Mouse (Mus musculus): ENCODE data around the gene Entpd2. TPM values are rescaled to one million over a fixed set of nuclear protein-coding genes. Genes with fewer than 3 reads are reported as not detected.

Gene Entpd2
- total RNA-seq, 1 experiment = 0.76 TPM

GRCm38 (mm10) chr2:25396597-25396983 is 916 bp downstream of the Entpd2 start:
- TF ChIP-seq CHD2 (IDR thresholded peaks at IDR 0.05; ENCODE audit: low read depth, low read length) = no peak
- no peak for TF ChIP-seq MAFK (IDR thresholded peaks at IDR 0.05; ENCODE audit: insufficient read depth, low read depth, low read length)
- TF ChIP-seq ZNF384 (IDR thresholded peaks at IDR 0.05; ENCODE audit: low read depth, low read length) = no peak
- TF ChIP-seq HCFC1 (IDR thresholded peaks at IDR 0.05; ENCODE audit: borderline replicate concordance, insufficient read depth, low read length) = no peak
- TF ChIP-seq ZC3H11A (IDR thresholded peaks at IDR 0.05; ENCODE audit: borderline replicate concordance, low read depth, low read length) = no peak
- Histone ChIP-seq H3K4me3 (ENCODE audit: insufficient read depth in 1 of 2, low read depth in 1 of 2, low read length in 2 of 2, poor library complexity in 1 of 2, severe bottlenecking in 1 of 2) (peak overlapping the region; percentile 73 to 77; a peak in 2 of 4 replicates), H3K36me3 (ENCODE audit: control insufficient read depth, insufficient read depth, low read length, poor library complexity, severe bottlenecking) (no peaks in the 10 kb centered on the region), H3K9me3 (ENCODE audit: control insufficient read depth, insufficient read depth, low read depth, low read length) (no peaks in the 10 kb centered on the region), H3K9ac (ENCODE audit: insufficient read depth, low read depth, low read length, poor library complexity, severe bottlenecking) (no peak overlapping the region), H3K4me1 (ENCODE audit: control insufficient read depth in 2 of 2, insufficient read depth in 2 of 2, low read length in 2 of 2, poor library complexity in 1 of 2) (peaks cover 0 to 9% of the 10 kb centered on the region in 2 experiments; a peak in 1 of 4 replicates), H3K27ac (ENCODE audit: insufficient read depth, low read depth, low read length, poor library complexity, severe bottlenecking) (no peak overlapping the region)
- no peak for DNase-seq (ENCODE audit: low read depth, low spot score)
- in situ Hi-C loops (cut with MboI; ENCODE audit: low sequenced_read_pairs in 2 of 2, unreplicated experiment in 2 of 2) = no loop called here

- Histone ChIP-seq H3K4me3 (ENCODE audit: insufficient read depth in 1 of 2, low read depth in 1 of 2, low read length in 2 of 2, poor library complexity in 1 of 2, severe bottlenecking in 1 of 2) (no peak overlapping the region), H3K9ac (ENCODE audit: insufficient read depth, low read depth, low read length, poor library complexity, severe bottlenecking) (no peak overlapping the region), H3K4me1 (ENCODE audit: control insufficient read depth in 2 of 2, insufficient read depth in 2 of 2, low read length in 2 of 2, poor library complexity in 1 of 2) (peaks cover 0 to 9% of the 10 kb centered on the region in 2 experiments; a peak in 1 of 4 replicates), H3K9me3 (ENCODE audit: control insufficient read depth, insufficient read depth, low read depth, low read length) (no peaks in the 10 kb centered on the region), H3K36me3 (ENCODE audit: control insufficient read depth, insufficient read depth, low read length, poor library complexity, severe bottlenecking) (no peaks in the 10 kb centered on the region), H3K27ac (ENCODE audit: insufficient read depth, low read depth, low read length, poor library complexity, severe bottlenecking) (no peak overlapping the region)
- no peak for DNase-seq (ENCODE audit: low read depth, low spot score)
- in situ Hi-C loops (cut with MboI; ENCODE audit: low sequenced_read_pairs in 2 of 2, unreplicated experiment in 2 of 2) = no loop called here
- no peak for TF ChIP-seq MAFK (IDR thresholded peaks at IDR 0.05; ENCODE audit: insufficient read depth, low read depth, low read length)
- no peak for TF ChIP-seq ZNF384 (IDR thresholded peaks at IDR 0.05; ENCODE audit: low read depth, low read length)
Observed at GRCm38 (mm10) chr2:25397010-25397409, 1.3 kb downstream of the Entpd2 start.

- Histone ChIP-seq H3K27ac (ENCODE audit: insufficient read depth, low read depth, low read length, poor library complexity, severe bottlenecking) (no peak overlapping the region), H3K9me3 (ENCODE audit: control insufficient read depth, insufficient read depth, low read depth, low read length) (no peaks in the 10 kb centered on the region), H3K36me3 (ENCODE audit: control insufficient read depth, insufficient read depth, low read length, poor library complexity, severe bottlenecking) (no peaks in the 10 kb centered on the region), H3K9ac (ENCODE audit: insufficient read depth, low read depth, low read length, poor library complexity, severe bottlenecking) (no peak overlapping the region), H3K4me3 (ENCODE audit: insufficient read depth in 1 of 2, low read depth in 1 of 2, low read length in 2 of 2, poor library complexity in 1 of 2, severe bottlenecking in 1 of 2) (no peak overlapping the region), H3K4me1 (ENCODE audit: control insufficient read depth in 2 of 2, insufficient read depth in 2 of 2, low read length in 2 of 2, poor library complexity in 1 of 2) (peaks cover 0 to 9% of the 10 kb centered on the region in 2 experiments; a peak in 1 of 4 replicates)
- TF ChIP-seq ZC3H11A (IDR thresholded peaks at IDR 0.05; ENCODE audit: borderline replicate concordance, low read depth, low read length) = no peak
- TF ChIP-seq ZNF384 (IDR thresholded peaks at IDR 0.05; ENCODE audit: low read depth, low read length) = no peak
- no peak for TF ChIP-seq HCFC1 (IDR thresholded peaks at IDR 0.05; ENCODE audit: borderline replicate concordance, insufficient read depth, low read length)
- TF ChIP-seq MAFK (IDR thresholded peaks at IDR 0.05; ENCODE audit: insufficient read depth, low read depth, low read length) = no peak
- DNase-seq (ENCODE audit: low read depth, low spot score) = no peak
- in situ Hi-C loops (cut with MboI; ENCODE audit: low sequenced_read_pairs in 2 of 2, unreplicated experiment in 2 of 2) = no loop called here
Observed at GRCm38 (mm10) chr2:25398065-25398464, 2.4 kb downstream of the Entpd2 start.

- H3K36me3 ChIP-seq (ENCODE audit: control insufficient read depth, insufficient read depth, low read length, poor library complexity, severe bottlenecking) = no peaks in the 10 kb centered on the region
- peaks cover 0 to 9% of the 10 kb centered on the region in 2 experiments; a peak in 1 of 4 replicates for H3K4me1 ChIP-seq (ENCODE audit: control insufficient read depth in 2 of 2, insufficient read depth in 2 of 2, low read length in 2 of 2, poor library complexity in 1 of 2)
- H3K9ac ChIP-seq (ENCODE audit: insufficient read depth, low read depth, low read length, poor library complexity, severe bottlenecking) = no peak within 1 kb of the TSS
- no peak within 1 kb of the TSS for H3K27ac ChIP-seq (ENCODE audit: insufficient read depth, low read depth, low read length, poor library complexity, severe bottlenecking)
- in situ Hi-C loops (cut with MboI; ENCODE audit: low sequenced_read_pairs in 2 of 2, unreplicated experiment in 2 of 2) = no loop called here
- no peak within 1 kb of the TSS for H3K4me3 ChIP-seq (ENCODE audit: insufficient read depth in 1 of 2, low read depth in 1 of 2, low read length in 2 of 2, poor library complexity in 1 of 2, severe bottlenecking in 1 of 2)
- no peak for DNase-seq (ENCODE audit: low read depth, low spot score)
- TF ChIP-seq MAFK (IDR thresholded peaks at IDR 0.05; ENCODE audit: insufficient read depth, low read depth, low read length) = no peak
- TF ChIP-seq ZNF384 (IDR thresholded peaks at IDR 0.05; ENCODE audit: low read depth, low read length) = no peak
- no peak for TF ChIP-seq HCFC1 (IDR thresholded peaks at IDR 0.05; ENCODE audit: borderline replicate concordance, insufficient read depth, low read length)
- no peak for TF ChIP-seq CHD2 (IDR thresholded peaks at IDR 0.05; ENCODE audit: low read depth, low read length)
- TF ChIP-seq ZC3H11A (IDR thresholded peaks at IDR 0.05; ENCODE audit: borderline replicate concordance, low read depth, low read length) = no peak
- H3K9me3 ChIP-seq (ENCODE audit: control insufficient read depth, insufficient read depth, low read depth, low read length) = no peaks in the 10 kb centered on the region
Observed at GRCm38 (mm10) chr2:25399051-25399450, 3.4 kb downstream of the Entpd2 start, which contains the start of gene Npdc1. Gene Npdc1, plus strand, starts transcription at chr2:25399351.

- no peak overlapping the region for H3K27ac ChIP-seq (ENCODE audit: insufficient read depth, low read depth, low read length, poor library complexity, severe bottlenecking)
- H3K4me3 ChIP-seq (ENCODE audit: insufficient read depth in 1 of 2, low read depth in 1 of 2, low read length in 2 of 2, poor library complexity in 1 of 2, severe bottlenecking in 1 of 2) = peak overlapping the region; percentile 19 to 36; a peak in 3 of 4 replicates
- H3K36me3 ChIP-seq (ENCODE audit: control insufficient read depth, insufficient read depth, low read length, poor library complexity, severe bottlenecking) = no peaks in the 10 kb centered on the region
- DNase-seq (ENCODE audit: low read depth, low spot score) = no peak
- peaks cover 0 to 8% of the 10 kb centered on the region in 2 experiments; a peak in 1 of 4 replicates for H3K4me1 ChIP-seq (ENCODE audit: control insufficient read depth in 2 of 2, insufficient read depth in 2 of 2, low read length in 2 of 2, poor library complexity in 1 of 2)
- in situ Hi-C loops (cut with MboI; ENCODE audit: low sequenced_read_pairs in 2 of 2, unreplicated experiment in 2 of 2) = no loop called here
- H3K9me3 ChIP-seq (ENCODE audit: control insufficient read depth, insufficient read depth, low read depth, low read length) = no peaks in the 10 kb centered on the region
- no peak overlapping the region for H3K9ac ChIP-seq (ENCODE audit: insufficient read depth, low read depth, low read length, poor library complexity, severe bottlenecking)
- no peak for TF ChIP-seq HCFC1 (IDR thresholded peaks at IDR 0.05; ENCODE audit: borderline replicate concordance, insufficient read depth, low read length)
- TF ChIP-seq ZC3H11A (IDR thresholded peaks at IDR 0.05; ENCODE audit: borderline replicate concordance, low read depth, low read length) = no peak
Observed at GRCm38 (mm10) chr2:25400291-25400690, 4.6 kb downstream of the Entpd2 start.

All from ES-E14 (cell line).